Mouse (Mus musculus): ENCODE data around the gene Gm10644.

DNA sequence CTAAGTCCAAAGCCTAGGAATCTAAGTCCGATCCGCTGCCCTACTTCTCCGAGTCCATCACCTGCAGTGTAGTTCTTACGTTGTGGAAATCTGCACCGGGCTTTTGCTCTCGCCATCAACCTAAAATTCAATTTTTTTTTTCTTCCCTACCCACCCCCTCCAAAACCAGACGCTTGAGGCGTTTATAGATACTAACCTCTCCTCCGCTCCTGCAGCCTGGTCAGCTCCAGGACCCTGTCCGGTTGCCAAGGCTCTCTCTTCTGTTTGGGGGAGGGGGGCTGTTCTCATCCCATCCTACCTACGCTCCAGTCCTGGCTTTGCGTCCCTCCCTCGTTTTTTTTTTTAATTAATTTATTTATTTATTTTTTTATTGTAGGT is 56.0 kb downstream of the Gm10644 start:
- TF ChIP-seq CTCF (IDR thresholded peaks at IDR 0.05; ENCODE audit: low read depth, low read length) (no peak), GATA1 (IDR thresholded peaks at IDR 0.05; ENCODE audit: borderline replicate concordance, low read length) (no peak)
